Mouse (Mus musculus) brain, embryonic 14.5 days (tissue): ENCODE results near the gene Zmynd8.

Experiments used
- CTCF ChIP-seq: fragments of 200-500 bp; IDR thresholded peaks from 2 replicates; pipeline ENCODE4 v1.5.1; 2012; ENCODE audit warnings: inconsistent platforms, mild to moderate bottlenecking, moderate library complexity, borderline replicate concordance; ENCODE audit not compliant: insufficient read depth, insufficient read length; ENCODE audit errors: extremely low read depth
- POLR2A ChIP-seq: fragments of 200-500 bp; IDR thresholded peaks from 2 replicates; pipeline ENCODE4 v1.6.1; 2012; ENCODE audit warnings: mild to moderate bottlenecking, inconsistent platforms, borderline replicate concordance; ENCODE audit not compliant: poor library complexity, insufficient read depth, insufficient read length, severe bottlenecking; ENCODE audit errors: extremely low read depth

DNA sequence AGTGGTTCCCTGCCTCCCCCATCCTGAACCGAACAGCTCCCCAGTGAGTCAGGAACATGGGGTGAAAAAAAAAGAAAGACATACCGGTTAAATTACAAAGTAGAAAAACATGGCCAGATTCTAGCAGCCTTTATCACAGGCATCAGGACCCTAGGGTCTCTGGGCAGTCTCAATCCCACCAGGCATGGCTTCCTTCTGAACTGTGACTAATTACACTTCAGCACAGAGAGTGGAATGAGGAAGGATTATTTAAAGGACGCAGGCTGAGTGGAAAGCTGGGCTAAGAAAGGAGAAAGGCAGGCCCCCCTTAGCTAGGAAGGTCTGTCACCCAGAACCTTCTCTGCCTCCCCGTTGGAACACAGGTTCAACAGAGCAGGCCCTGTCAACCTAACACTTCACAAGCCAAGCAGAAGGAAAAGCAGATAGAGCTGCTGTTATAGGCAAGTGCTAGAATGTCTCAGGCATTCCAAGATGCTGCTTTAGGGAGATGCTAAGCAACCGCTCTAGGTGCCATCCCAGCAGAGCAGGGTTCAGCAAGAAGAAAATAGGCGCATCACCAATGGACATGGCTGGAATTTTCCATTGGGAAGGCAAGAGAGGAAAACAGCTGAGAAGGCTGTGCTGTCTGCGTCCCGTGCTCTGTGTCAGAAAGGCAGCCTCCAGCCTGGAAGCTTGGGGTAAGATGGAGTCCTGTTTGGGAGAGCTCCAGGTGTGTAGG lies 22.5 kb downstream of the Zmynd8 start:
- TF ChIP-seq CTCF (no peak), POLR2A (no peak)
